18 mouse cellular contexts compared by ENCODE assay signal in genomic region chr2:11322396-11322795, GRCm38 (mm10).
"Had no signal": no experiment of that assay in that cellular context is flagged by ENCODE, and none has a peak within 500 bp of the region (broad histone marks: within the 10 kb centered on the region; RNA-seq: fewer than 3 reads in every experiment).

No protein-coding gene starts in this region.

- H3K9me3 ChIP-seq: midbrain, embryonic 10.5 days; midbrain, embryonic 12.5 days; neural tube, embryonic 12.5 days had no signal

- H3K4me1 ChIP-seq: midbrain, embryonic 10.5 days; midbrain, embryonic 12.5 days; neural tube, embryonic 12.5 days had no signal

- H3K4me3 ChIP-seq: midbrain, embryonic 10.5 days; midbrain, embryonic 12.5 days; myocyte; neural tube, embryonic 12.5 days had no signal

- ATAC-seq: midbrain, embryonic 16.5 days had no signal

- DNase-seq: lung, adult 18-20 months; lung, embryonic 14.5 days; lung, postnatal 10 days; lung, postnatal 4 days; midbrain, embryonic 14.5 days; retina, postnatal 1 day; right cerebral cortex, adult 18-20 months; right cerebral cortex, postnatal 25 days; right cerebral cortex, postnatal 4 days; spleen, adult 18-20 months; thymus, adult 18-20 months; thymus, postnatal 14 days; thymus, postnatal 36 days had no signal

- H3K27me3 ChIP-seq: midbrain, embryonic 12.5 days; neural tube, embryonic 12.5 days had no signal

- H3K36me3 ChIP-seq: midbrain, embryonic 10.5 days; midbrain, embryonic 12.5 days; neural tube, embryonic 12.5 days had no signal

- H3K9ac ChIP-seq: lung, embryonic 14.5 days; midbrain, embryonic 12.5 days; neural tube, embryonic 12.5 days had no signal

- H3K27ac ChIP-seq: midbrain, embryonic 10.5 days; midbrain, embryonic 12.5 days; neural tube, embryonic 12.5 days had no signal

- H3K4me2 ChIP-seq: lung, embryonic 14.5 days; midbrain, embryonic 12.5 days; neural tube, embryonic 12.5 days had no signal
